In the genomic region with DNA sequence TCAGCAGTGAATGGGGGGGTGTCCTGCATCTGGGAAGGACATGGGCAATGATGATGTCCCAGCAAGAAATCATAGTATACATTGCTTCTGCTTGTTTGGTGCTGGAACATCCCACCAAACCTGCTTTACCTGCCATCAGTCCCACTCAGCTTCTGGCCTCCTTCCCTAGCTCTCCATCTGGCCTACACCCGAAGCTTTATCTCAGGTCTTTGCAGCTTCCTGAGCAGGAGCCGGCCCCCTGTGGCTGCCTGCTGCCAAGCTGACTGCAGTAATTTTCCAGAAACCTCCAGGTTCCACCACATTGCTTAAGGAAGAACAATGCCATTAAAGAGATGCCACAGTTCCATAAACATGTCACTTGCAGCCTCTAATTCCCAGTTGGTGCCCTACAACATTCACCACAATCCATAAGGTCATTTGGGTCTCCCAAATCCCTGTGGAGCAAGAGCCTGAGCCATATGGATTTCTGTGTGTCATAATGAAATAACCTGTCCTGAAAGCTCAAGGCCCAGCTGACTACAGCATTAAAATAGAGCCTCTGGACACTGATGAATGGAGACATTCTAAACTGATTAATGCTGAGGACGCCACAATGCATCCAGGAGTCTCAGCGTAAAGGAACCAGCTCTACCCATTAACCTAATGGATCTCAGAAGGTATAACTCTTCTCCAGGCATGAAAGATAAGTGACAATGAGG, we compare ENCODE assay signal across 17 mouse cellular contexts.
DNase-seq lines count a peak whose midpoint lies in the region; ATAC-seq and TF ChIP-seq lines count a peak whose summit lies in the region.
"Had no signal": no experiment of that assay in that cellular context is flagged by ENCODE, and none has a peak within 500 bp of the region (broad histone marks: within the 10 kb centered on the region; RNA-seq: fewer than 3 reads in every experiment).

No protein-coding gene starts in this region.

- TF ChIP-seq CTCF in gastrocnemius, adult 2 months (IDR thresholded peaks at IDR 0.05), result no peak

- H3K4me2 ChIP-seq in hindbrain, embryonic 16.5 days (ENCODE audit: low read length), result no peak overlapping the region
- no peak overlapping the region for H3K4me2 ChIP-seq in neural tube, embryonic 12.5 days (replicated peaks)
- no peak overlapping the region for H3K4me2 ChIP-seq in neural tube, embryonic 15.5 days
- H3K4me2 ChIP-seq: heart, embryonic 11.5 days; liver, embryonic 12.5 days had no signal

- no peak; the same call in 1 of the 2 replicates for ATAC-seq in hindbrain, embryonic 16.5 days
- peak; percentile 52 for ATAC-seq in neural tube, embryonic 12.5 days (ENCODE audit: low FRiP score, low read depth)
- no peak for ATAC-seq in neural tube, embryonic 15.5 days (ENCODE audit: low FRiP score)
- ATAC-seq: forebrain, embryonic 14.5 days; intestine, postnatal 0 days; liver, embryonic 12.5 days had no signal

- H3K9me3 ChIP-seq in hindbrain, embryonic 10.5 days, result no peaks in the 10 kb centered on the region
- no peaks in the 10 kb centered on the region for H3K9me3 ChIP-seq in hindbrain, embryonic 16.5 days (ENCODE audit: control insufficient read depth, low read length)
- H3K9me3 ChIP-seq in neural tube, embryonic 12.5 days, result no peaks in the 10 kb centered on the region
- H3K9me3 ChIP-seq in neural tube, embryonic 15.5 days (replicated peaks), result no peaks in the 10 kb centered on the region
- H3K9me3 ChIP-seq: liver, embryonic 12.5 days; midbrain, embryonic 10.5 days had no signal

- no peaks in the 10 kb centered on the region for H3K27me3 ChIP-seq in hindbrain, embryonic 10.5 days (ENCODE audit: insufficient read depth, poor library complexity, severe bottlenecking)
- H3K27me3 ChIP-seq in hindbrain, embryonic 16.5 days (replicated peaks; ENCODE audit: control insufficient read depth, insufficient read depth, low read length), result no peaks in the 10 kb centered on the region
- no peaks in the 10 kb centered on the region for H3K27me3 ChIP-seq in neural tube, embryonic 12.5 days (replicated peaks)
- no peaks in the 10 kb centered on the region for H3K27me3 ChIP-seq in neural tube, embryonic 15.5 days (replicated peaks)
- H3K27me3 ChIP-seq: liver, embryonic 12.5 days had no signal

- H3K27ac ChIP-seq in hindbrain, embryonic 10.5 days, result no peak overlapping the region
- H3K27ac ChIP-seq in hindbrain, embryonic 16.5 days (ENCODE audit: low read depth, low read length), result no peak overlapping the region
- no peak overlapping the region for H3K27ac ChIP-seq in neural tube, embryonic 12.5 days
- no peak overlapping the region for H3K27ac ChIP-seq in neural tube, embryonic 15.5 days (replicated peaks)
- no peak overlapping the region for H3K27ac ChIP-seq in gastrocnemius, adult 2 months
- H3K27ac ChIP-seq: liver, embryonic 12.5 days; midbrain, embryonic 10.5 days had no signal

- peaks cover 16% of the 10 kb centered on the region for H3K4me1 ChIP-seq in hindbrain, embryonic 10.5 days (replicated peaks)
- H3K4me1 ChIP-seq in hindbrain, embryonic 16.5 days (ENCODE audit: control insufficient read depth, insufficient read depth, low read depth, low read length), result no peaks in the 10 kb centered on the region; the same call in 1 of the 2 replicates
- peaks cover 11% of the 10 kb centered on the region; the same call in 1 of the 2 replicates for H3K4me1 ChIP-seq in neural tube, embryonic 12.5 days
- H3K4me1 ChIP-seq in neural tube, embryonic 15.5 days, result peaks cover 2% of the 10 kb centered on the region; the same call in 1 of the 2 replicates
- H3K4me1 ChIP-seq: liver, embryonic 12.5 days had no signal

- DNase-seq in hindbrain, embryonic 10.5 days (ENCODE audit: low spot score), result peak; percentile 5
- peak; percentile 88 to 89 for DNase-seq in cerebellum, postnatal 10 days
- DNase-seq in retina, embryonic 14.5 days (ENCODE audit: low spot score), result peak; percentile 53
- DNase-seq in ovary, postnatal 36 days (ENCODE audit: low spot score), result no peak
- DNase-seq in gastrocnemius, adult 2 months, result no peak
- DNase-seq: adrenal gland, postnatal 25 days; B cell, adult 2 months; heart, postnatal 36 days; kidney, postnatal 25 days had no signal

- H3K4me3 ChIP-seq in hindbrain, embryonic 10.5 days, result no peak overlapping the region
- H3K4me3 ChIP-seq in hindbrain, embryonic 16.5 days (ENCODE audit: low read length), result no peak overlapping the region
- H3K4me3 ChIP-seq in neural tube, embryonic 12.5 days, result no peak overlapping the region
- H3K4me3 ChIP-seq in neural tube, embryonic 15.5 days (replicated peaks), result no peak overlapping the region
- H3K4me3 ChIP-seq in gastrocnemius, adult 2 months, result no peak overlapping the region
- H3K4me3 ChIP-seq: liver, embryonic 12.5 days; midbrain, embryonic 10.5 days had no signal

- H3K9ac ChIP-seq in hindbrain, embryonic 16.5 days (ENCODE audit: low read depth, low read length), result no peak overlapping the region
- H3K9ac ChIP-seq in neural tube, embryonic 12.5 days, result no peak overlapping the region
- no peak overlapping the region for H3K9ac ChIP-seq in neural tube, embryonic 15.5 days (replicated peaks)
- H3K9ac ChIP-seq: liver, embryonic 12.5 days had no signal

- WGBS in hindbrain, embryonic 10.5 days, result 52% methylated on average over 4 of the region's 4 CpGs
- 49% methylated on average over 4 of the region's 4 CpGs for WGBS in hindbrain, embryonic 16.5 days
- 45% methylated on average over 4 of the region's 4 CpGs for WGBS in neural tube, embryonic 12.5 days
- WGBS in neural tube, embryonic 15.5 days, result 43% methylated on average over 4 of the region's 4 CpGs

- H3K36me3 ChIP-seq in hindbrain, embryonic 10.5 days, result no peaks in the 10 kb centered on the region
- H3K36me3 ChIP-seq in hindbrain, embryonic 16.5 days (ENCODE audit: control insufficient read depth, insufficient read depth, low read length), result no peaks in the 10 kb centered on the region
- no peaks in the 10 kb centered on the region for H3K36me3 ChIP-seq in neural tube, embryonic 12.5 days
- no peaks in the 10 kb centered on the region for H3K36me3 ChIP-seq in neural tube, embryonic 15.5 days
- H3K36me3 ChIP-seq: liver, embryonic 12.5 days; midbrain, embryonic 10.5 days had no signal

- intact Hi-C loops in gastrocnemius, adult 2 months (cut with DNase I), result no loop called here

Comparison
In these comparisons a context has a peak if more than half of its experiments do, and no peak if none do; other contexts are left out.
1. DNase-seq: peak in hindbrain, embryonic 10.5 days (single experiment), cerebellum, postnatal 10 days (2 of 2) and retina, embryonic 14.5 days (single experiment); none in ovary, postnatal 36 days (single experiment) and gastrocnemius, adult 2 months (single experiment).